Comparison of ENCODE assay signal across 26 mouse cellular contexts in the genomic region with DNA sequence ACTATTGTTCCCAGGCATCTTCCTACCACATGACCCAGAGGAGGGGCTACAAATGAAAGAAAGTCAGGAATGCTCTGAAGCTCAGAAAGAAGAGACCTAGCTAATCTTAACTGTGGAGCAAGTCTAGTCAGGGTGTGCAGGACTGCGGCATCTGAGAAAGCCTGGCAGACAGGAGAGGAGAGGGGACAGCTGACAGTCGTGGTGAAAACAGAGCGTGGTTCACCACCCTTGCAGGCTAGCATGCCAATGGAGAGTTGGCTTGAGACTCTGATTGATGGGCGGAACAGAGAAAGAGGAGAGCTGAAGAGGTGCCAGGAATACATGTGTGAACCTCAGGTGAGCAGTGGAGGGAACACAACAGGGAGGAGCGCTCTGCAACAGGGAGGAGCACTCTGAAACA.
DNase-seq lines count a peak whose midpoint lies in the region; ATAC-seq and TF ChIP-seq lines count a peak whose summit lies in the region.
"Had no signal": no experiment of that assay in that cellular context is flagged by ENCODE, and none has a peak within 500 bp of the region (broad histone marks: within the 10 kb centered on the region; RNA-seq: fewer than 3 reads in every experiment).

No protein-coding gene starts in this region.

- 0 out of 2 replicates have a peak overlapping the region, but pooled peaks have one; percentile 17 for H3K4me2 ChIP-seq in heart, embryonic 14.5 days (ENCODE audit: low read length)
- no peak overlapping the region; the same call in none of the 2 replicates for H3K4me2 ChIP-seq in heart, postnatal 0 days (ENCODE audit: low read depth, low read length)
- H3K4me2 ChIP-seq in myocyte (ENCODE audit: low read depth): peak overlapping the region; percentile 9
- H3K4me2 ChIP-seq: embryonic facial prominence, embryonic 13.5 days; forebrain, embryonic 13.5 days; heart, embryonic 12.5 days; hindbrain, embryonic 13.5 days; intestine, embryonic 15.5 days had no signal

- H3K4me3 ChIP-seq in heart, embryonic 14.5 days (ENCODE audit: control insufficient read depth in 1 of 2, insufficient read depth in 1 of 2, low read depth in 1 of 2, low read length in 2 of 2): no peak overlapping the region
- H3K4me3 ChIP-seq in heart, postnatal 0 days (ENCODE audit: low read depth, low read length): no peak overlapping the region
- H3K4me3 ChIP-seq in heart, embryonic 10.5 days: no peak overlapping the region
- no peak overlapping the region for H3K4me3 ChIP-seq in myocyte
- H3K4me3 ChIP-seq: embryonic facial prominence, embryonic 13.5 days; forebrain, embryonic 10.5 days; forebrain, embryonic 13.5 days; heart, adult 2 months; heart, embryonic 12.5 days; hindbrain, embryonic 10.5 days; hindbrain, embryonic 13.5 days; intestine, embryonic 15.5 days had no signal

- intact Hi-C loops in heart, postnatal 36 days (cut with DNase I): no loop called here

- peak overlapping the region in 1 of 2 experiments; percentile 10; a peak in 1 of 4 replicates for H3K27ac ChIP-seq in heart, embryonic 14.5 days (replicated peaks in 1 of 2; ENCODE audit: control insufficient read depth in 1 of 2, insufficient read depth in 1 of 2, low read depth in 2 of 2, low read length in 2 of 2)
- H3K27ac ChIP-seq in heart, postnatal 0 days (ENCODE audit: low read depth): peak overlapping the region; percentile 70
- no peak overlapping the region for H3K27ac ChIP-seq in heart, embryonic 10.5 days
- H3K27ac ChIP-seq: embryonic facial prominence, embryonic 13.5 days; forebrain, embryonic 10.5 days; forebrain, embryonic 13.5 days; hindbrain, embryonic 10.5 days; hindbrain, embryonic 13.5 days; intestine, embryonic 15.5 days had no signal

- no peak for TF ChIP-seq POLR2A in myocyte (IDR thresholded peaks at IDR 0.05; ENCODE audit: insufficient read length, low read depth)

- no peak for DNase-seq in cerebellum, adult 9-11 months
- DNase-seq in heart, postnatal 36 days: no peak
- no peak for DNase-seq in heart, postnatal 0 days (ENCODE audit: low spot score)
- no peak for DNase-seq in heart, embryonic 10.5 days (ENCODE audit: low spot score)
- DNase-seq: adrenal gland, adult 8-10 months; adrenal gland, postnatal 36 days; cerebellum, adult 11 months; cerebellum, adult 8-10 months; cerebellum, postnatal 25 days; gastrocnemius, postnatal 10 days; gastrocnemius, postnatal 36 days; heart, adult 2 months; kidney, adult 11 months had no signal

- H3K9me3 ChIP-seq in heart, embryonic 14.5 days (ENCODE audit: control insufficient read depth, low read length): 0 out of 2 replicates have a peak, but pooled peaks cover 5% of the 10 kb centered on the region
- 0 out of 2 replicates have a peak, but pooled peaks cover 3% of the 10 kb centered on the region for H3K9me3 ChIP-seq in heart, postnatal 0 days (replicated peaks; ENCODE audit: control insufficient read depth, low read length)
- no peaks in the 10 kb centered on the region for H3K9me3 ChIP-seq in heart, embryonic 10.5 days
- H3K9me3 ChIP-seq: forebrain, embryonic 10.5 days; forebrain, embryonic 13.5 days; heart, embryonic 12.5 days; hindbrain, embryonic 10.5 days; hindbrain, embryonic 13.5 days; intestine, embryonic 15.5 days had no signal

- H3K4me1 ChIP-seq in heart, embryonic 14.5 days (ENCODE audit: control insufficient read depth in 2 of 2, insufficient read depth in 2 of 2, low read length in 2 of 2): peaks cover 4 to 8% of the 10 kb centered on the region in 2 experiments; a peak in 2 of 4 replicates
- 0 out of 2 replicates have a peak, but pooled peaks cover 11% of the 10 kb centered on the region for H3K4me1 ChIP-seq in heart, postnatal 0 days (ENCODE audit: control insufficient read depth, insufficient read depth)
- peaks cover 4% of the 10 kb centered on the region; the same call in 1 of the 2 replicates for H3K4me1 ChIP-seq in heart, embryonic 10.5 days
- H3K4me1 ChIP-seq: forebrain, embryonic 10.5 days; forebrain, embryonic 13.5 days; hindbrain, embryonic 10.5 days; hindbrain, embryonic 13.5 days; intestine, embryonic 15.5 days had no signal

- H3K36me3 ChIP-seq in heart, embryonic 14.5 days (ENCODE audit: control insufficient read depth, insufficient read depth, low read length): no peaks in the 10 kb centered on the region
- H3K36me3 ChIP-seq in heart, postnatal 0 days (replicated peaks; ENCODE audit: control insufficient read depth, insufficient read depth, low read length): no peaks in the 10 kb centered on the region
- H3K36me3 ChIP-seq in heart, embryonic 10.5 days: no peaks in the 10 kb centered on the region
- H3K36me3 ChIP-seq in myocyte (ENCODE audit: control insufficient read depth, insufficient read depth): no peaks in the 10 kb centered on the region
- H3K36me3 ChIP-seq: embryonic facial prominence, embryonic 13.5 days; forebrain, embryonic 10.5 days; heart, embryonic 12.5 days; hindbrain, embryonic 10.5 days; hindbrain, embryonic 13.5 days; intestine, embryonic 15.5 days had no signal

- TF ChIP-seq EP300 in heart, postnatal 0 days (IDR thresholded peaks at IDR 0.05; ENCODE audit: low read depth): no peak

- no peak overlapping the region for H3K9ac ChIP-seq in heart, embryonic 14.5 days (ENCODE audit: low read length)
- H3K9ac ChIP-seq in heart, postnatal 0 days (replicated peaks; ENCODE audit: low read depth, low read length): no peak overlapping the region
- H3K9ac ChIP-seq: embryonic facial prominence, embryonic 13.5 days; forebrain, embryonic 13.5 days; heart, embryonic 12.5 days; hindbrain, embryonic 13.5 days; intestine, embryonic 15.5 days had no signal

- 68% methylated on average over 5 of the region's 5 CpGs for WGBS in heart, embryonic 14.5 days
- WGBS in heart, postnatal 0 days: 62% methylated on average over 5 of the region's 5 CpGs
- WGBS in heart, embryonic 10.5 days: 69% methylated on average over 5 of the region's 5 CpGs

- H3ac ChIP-seq in myocyte (ENCODE audit: control insufficient read depth, insufficient read length): no peak overlapping the region

- no peaks in the 10 kb centered on the region for H3K27me3 ChIP-seq in heart, embryonic 14.5 days (ENCODE audit: control insufficient read depth, insufficient read depth, low read length)
- no peaks in the 10 kb centered on the region for H3K27me3 ChIP-seq in heart, postnatal 0 days (ENCODE audit: control insufficient read depth, insufficient read depth, low read length)
- no peaks in the 10 kb centered on the region for H3K27me3 ChIP-seq in heart, embryonic 10.5 days (ENCODE audit: insufficient read depth, poor library complexity, severe bottlenecking)
- no peaks in the 10 kb centered on the region for H3K27me3 ChIP-seq in myocyte (ENCODE audit: control insufficient read depth, insufficient read depth, insufficient read length)
- H3K27me3 ChIP-seq: embryonic facial prominence, embryonic 13.5 days; forebrain, embryonic 13.5 days; heart, embryonic 12.5 days; hindbrain, embryonic 13.5 days; intestine, embryonic 15.5 days had no signal

- no peak for TF ChIP-seq CTCF in heart, postnatal 0 days (IDR thresholded peaks at IDR 0.05; ENCODE audit: low read depth)

- H3K79me2 ChIP-seq in myocyte (ENCODE audit: control insufficient read depth, insufficient read depth): no peaks in the 10 kb centered on the region

- peak; percentile 52; the same call in 1 of the 2 replicates for ATAC-seq in cerebellum, adult (ENCODE audit: insufficient number of reproducible peaks, low FRiP score, low TSS enrichment)
- no peak for ATAC-seq in heart, embryonic 14.5 days (ENCODE audit: insufficient number of reproducible peaks, insufficient read depth, low FRiP score, low read depth)
- ATAC-seq in heart, postnatal 0 days (ENCODE audit: insufficient read depth, low read depth): no peak
- ATAC-seq: activated CD4-positive, CD25-positive, alpha-beta regulatory T cell, adult 4 months; forebrain, embryonic 13.5 days; forebrain, embryonic 16.5 days; hindbrain, embryonic 16.5 days; intestine, embryonic 15.5 days had no signal

TF ChIP-seq in myocyte, 11 proteins besides CTCF, POLR2A, EP300 and RAD21:
- no peak for TF ChIP-seq POLR2AphosphoS2 (IDR thresholded peaks at IDR 0.05; ENCODE audit: insufficient read length, low read depth)
- no peak for TF ChIP-seq REST (IDR thresholded peaks at IDR 0.05; ENCODE audit: insufficient read depth, insufficient read length)
- peak; percentile 42 to 71 (median 47) for TF ChIP-seq MYOD1 (IDR thresholded peaks at IDR 0.05; ENCODE audit: control insufficient read depth in 1 of 3, insufficient read length in 2 of 3, low read depth in 2 of 3)
- no peak for TF ChIP-seq USF1 (IDR thresholded peaks at IDR 0.05; ENCODE audit: low read depth)
- no peak for TF ChIP-seq E2F4 (IDR thresholded peaks at IDR 0.05; ENCODE audit: insufficient read depth)
- no peak for TF ChIP-seq MAX (IDR thresholded peaks at IDR 0.05; ENCODE audit: low read depth)
- no peak for TF ChIP-seq SRF (IDR thresholded peaks at IDR 0.05; ENCODE audit: control insufficient read depth, insufficient read length, low read depth)
- TF ChIP-seq CEBPB (IDR thresholded peaks at IDR 0.05; ENCODE audit: insufficient read depth, poor library complexity, severe bottlenecking): no peak
- peak in 1 of 3 experiments; percentile 28 for TF ChIP-seq MYOG (IDR thresholded peaks at IDR 0.05; ENCODE audit: control insufficient read depth in 1 of 3, insufficient read depth in 1 of 3, insufficient read length in 2 of 3, low read depth in 2 of 3)
- no peak for TF ChIP-seq TCF3 (IDR thresholded peaks at IDR 0.05; ENCODE audit: insufficient read length, low read depth)
- TF ChIP-seq TCF12 (IDR thresholded peaks at IDR 0.05; ENCODE audit: insufficient read depth, poor library complexity, severe bottlenecking): no peak
TF ChIP-seq in myocyte: peak in this region for 2.
